Mouse (Mus musculus) erythroid progenitor cell, adult 5-6 weeks (primary cell): Measurements from ENCODE around the gene Atp1b2. TPM values are rescaled to one million over a fixed set of nuclear protein-coding genes. Genes with fewer than 3 reads are reported as not detected.

Experiments used
- ATAC-seq: replicated peaks from 2 replicates; pipeline ENCODE4 v1.8.0; 2016; ENCODE audit warnings: moderate number of reproducible peaks, mild to moderate bottlenecking, moderate TSS enrichment, inconsistent platforms; ENCODE audit not compliant: poor library complexity, low FRiP score, severe bottlenecking
- total RNA-seq, 2 experiments: library from RNA; stranded (forward) in 1 of 2; stranded (reverse) in 1 of 2; fragments of 150-400 nt in 1 of 2; fragments of 186-747, 209-891 nt in 1 of 2; gene quantifications; 2 replicates each; pipeline versions ENCODE4 v1.2.3 to v1.2.4; 2015 to 2017; ENCODE audit warnings: low replicate concordance in 2 of 2

Gene Atp1b2
- total RNA-seq, 2 experiments from 2014 or later: 4.5 to 36.5 TPM

- no peak for ATAC-seq
Observed at GRCm38 (mm10) chr11:69582230-69582805, 23.4 kb downstream of the Atp1b2 start.

DNA sequence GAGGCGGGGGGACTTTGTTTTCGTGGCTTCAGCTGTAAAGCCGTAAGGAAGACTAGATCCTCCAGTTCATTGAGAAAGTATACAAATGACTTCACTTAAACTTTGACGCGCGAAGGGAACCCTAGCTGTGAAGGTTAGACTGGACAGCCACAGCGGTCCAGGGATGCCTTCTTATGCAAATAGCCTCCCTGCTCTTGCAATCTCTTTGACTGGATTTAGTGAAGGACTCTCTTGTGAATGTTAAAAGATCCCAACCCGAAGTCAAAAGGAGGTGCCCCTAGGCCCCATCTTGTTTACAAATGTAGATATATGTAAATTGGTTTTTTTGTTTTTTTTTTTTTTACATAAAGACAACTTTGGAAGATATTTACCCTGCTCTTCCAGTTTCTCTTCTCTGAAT is 23.9 kb downstream of the Atp1b2 start:
- no peak for ATAC-seq

DNA sequence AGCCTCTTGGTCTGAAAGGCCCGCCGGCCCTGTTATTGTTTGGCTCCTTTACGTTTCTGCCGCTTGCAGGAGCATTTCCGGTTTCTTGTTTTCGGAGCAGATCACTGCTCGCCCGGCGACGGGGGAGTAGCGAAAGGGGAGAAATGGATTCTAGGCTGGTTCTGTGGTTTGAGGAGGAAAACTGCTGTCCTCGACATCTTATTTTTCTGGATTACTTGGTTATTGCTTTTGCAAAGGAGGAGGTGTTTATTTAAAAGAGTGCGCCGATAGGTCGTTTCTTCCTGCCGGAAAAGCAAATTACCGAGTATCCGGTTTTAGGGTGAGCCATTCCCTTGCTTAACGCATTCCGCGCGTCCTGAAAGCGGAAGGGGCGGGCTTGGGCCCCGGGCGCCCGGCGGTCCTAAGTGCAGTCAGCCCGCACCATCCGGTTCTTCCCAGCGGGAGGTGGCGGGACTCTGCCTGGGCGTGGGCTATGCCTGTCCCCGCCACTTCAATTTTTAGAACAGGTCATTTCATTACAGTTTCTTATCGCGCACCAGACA is 24.5 kb downstream of the Atp1b2 start:
- peak; percentile 67 for ATAC-seq

- ATAC-seq: no peak
Observed at GRCm38 (mm10) chr11:69580572-69581146, 25.1 kb downstream of the Atp1b2 start.

DNA sequence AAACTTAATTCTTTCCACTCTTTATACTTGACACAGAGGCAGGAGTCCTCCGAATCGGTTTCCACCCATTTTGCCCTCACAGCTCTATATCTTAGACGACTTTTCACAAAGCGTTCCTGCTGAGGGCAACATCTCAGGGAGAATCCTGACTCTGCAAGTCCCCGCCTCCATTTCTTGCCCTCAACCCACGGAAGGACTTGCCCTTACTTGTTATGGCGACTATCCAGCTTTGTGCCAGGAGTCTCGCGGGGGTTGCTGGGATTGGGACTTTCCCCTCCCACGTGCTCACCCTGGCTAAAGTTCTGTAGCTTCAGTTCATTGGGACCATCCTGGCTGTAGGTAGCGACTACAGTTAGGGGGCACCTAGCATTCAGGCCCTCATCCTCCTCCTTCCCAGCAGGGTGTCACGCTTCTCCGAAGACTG is 25.6 kb downstream of the Atp1b2 start, which contains the start of the genes Wrap53 and Trp53:
Gene Wrap53, minus strand, starts transcription at position 165 of the 424 bp plus-strand sequence.
Gene Trp53, plus strand, starts transcription at position 269 of the 424 bp plus-strand sequence.
- ATAC-seq: peak; percentile 58

DNA sequence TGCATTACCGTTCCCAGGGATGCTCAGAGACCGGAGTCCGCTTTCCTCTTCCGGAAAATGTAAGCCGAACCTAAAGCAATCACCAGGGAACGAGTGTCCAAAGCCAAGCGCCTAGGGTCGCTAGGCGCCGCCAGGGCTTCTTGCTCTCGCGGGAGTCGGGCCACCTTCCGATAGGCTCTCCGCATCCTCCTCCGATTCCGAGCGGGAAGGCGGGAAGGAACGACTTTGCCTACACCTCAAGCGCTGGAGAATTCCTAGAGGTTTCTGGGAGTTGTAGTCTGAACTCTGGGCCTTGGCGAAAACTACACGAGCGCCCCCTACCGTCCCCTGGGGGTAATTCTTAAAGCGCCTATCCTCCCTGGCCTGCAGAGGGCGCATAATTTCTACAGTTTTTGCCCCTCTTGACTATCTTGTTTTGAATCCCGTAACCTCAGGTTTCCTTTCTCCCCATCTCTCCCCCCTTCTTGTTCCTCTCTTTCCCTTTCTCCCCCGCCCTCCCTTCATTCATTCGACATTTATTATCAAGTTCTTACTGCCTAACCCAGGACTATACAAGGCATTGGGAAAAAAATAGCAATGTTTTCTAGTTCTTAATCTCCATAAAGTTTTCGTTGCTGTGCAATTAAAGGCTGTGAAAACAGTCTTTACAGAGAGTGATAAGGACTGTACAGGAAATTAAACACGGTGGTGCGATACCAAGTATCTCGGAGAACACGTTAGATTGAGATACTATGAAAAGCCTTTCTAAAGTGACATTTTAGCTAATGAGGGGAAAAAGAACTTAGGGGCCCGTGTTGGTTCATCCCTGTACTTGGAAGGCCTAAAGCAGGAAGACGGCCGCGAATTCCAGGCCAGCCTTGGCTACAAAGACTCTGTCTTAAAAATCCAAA is 26.4 kb downstream of the Atp1b2 start:
- peak; percentile 73 for ATAC-seq

DNA sequence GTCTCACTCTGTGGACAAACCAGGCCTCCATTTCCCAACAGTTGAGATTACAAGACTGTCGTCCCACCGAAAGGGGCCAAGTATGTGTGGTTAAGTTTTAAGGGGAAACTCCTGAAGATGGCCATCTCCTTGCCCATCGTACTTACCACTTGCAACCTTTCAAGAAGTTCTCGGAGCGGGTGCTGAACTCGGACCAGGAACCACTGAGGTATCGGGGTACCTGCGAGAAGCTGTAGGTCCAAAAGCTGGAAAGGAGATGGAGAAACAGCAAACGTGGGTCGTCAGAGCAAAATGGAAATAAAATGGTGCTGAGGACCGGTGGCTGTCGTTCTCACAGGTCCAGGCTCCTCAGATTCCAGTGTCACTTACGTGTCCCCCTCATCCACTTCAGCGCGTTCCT is 27.4 kb downstream of the Atp1b2 start:
- ATAC-seq: no peak

- ATAC-seq: no peak
Observed at GRCm38 (mm10) chr11:69576307-69576706, 29.4 kb downstream of the Atp1b2 start.

- ATAC-seq: no peak
Observed at GRCm38 (mm10) chr11:69575220-69575619, 30.5 kb downstream of the Atp1b2 start.

GRCm38 (mm10) chr11:69565131-69565530 is 40.6 kb downstream of the Atp1b2 start:
- ATAC-seq: no peak

GRCm38 (mm10) chr11:69564391-69564790 is 41.4 kb downstream of the Atp1b2 start:
- no peak for ATAC-seq

- no peak for ATAC-seq
Observed at GRCm38 (mm10) chr11:69563373-69563772, 42.4 kb downstream of the Atp1b2 start.

GRCm38 (mm10) chr11:69560896-69561854 is 44.6 kb downstream of the Atp1b2 start:
- no peak for ATAC-seq

DNA sequence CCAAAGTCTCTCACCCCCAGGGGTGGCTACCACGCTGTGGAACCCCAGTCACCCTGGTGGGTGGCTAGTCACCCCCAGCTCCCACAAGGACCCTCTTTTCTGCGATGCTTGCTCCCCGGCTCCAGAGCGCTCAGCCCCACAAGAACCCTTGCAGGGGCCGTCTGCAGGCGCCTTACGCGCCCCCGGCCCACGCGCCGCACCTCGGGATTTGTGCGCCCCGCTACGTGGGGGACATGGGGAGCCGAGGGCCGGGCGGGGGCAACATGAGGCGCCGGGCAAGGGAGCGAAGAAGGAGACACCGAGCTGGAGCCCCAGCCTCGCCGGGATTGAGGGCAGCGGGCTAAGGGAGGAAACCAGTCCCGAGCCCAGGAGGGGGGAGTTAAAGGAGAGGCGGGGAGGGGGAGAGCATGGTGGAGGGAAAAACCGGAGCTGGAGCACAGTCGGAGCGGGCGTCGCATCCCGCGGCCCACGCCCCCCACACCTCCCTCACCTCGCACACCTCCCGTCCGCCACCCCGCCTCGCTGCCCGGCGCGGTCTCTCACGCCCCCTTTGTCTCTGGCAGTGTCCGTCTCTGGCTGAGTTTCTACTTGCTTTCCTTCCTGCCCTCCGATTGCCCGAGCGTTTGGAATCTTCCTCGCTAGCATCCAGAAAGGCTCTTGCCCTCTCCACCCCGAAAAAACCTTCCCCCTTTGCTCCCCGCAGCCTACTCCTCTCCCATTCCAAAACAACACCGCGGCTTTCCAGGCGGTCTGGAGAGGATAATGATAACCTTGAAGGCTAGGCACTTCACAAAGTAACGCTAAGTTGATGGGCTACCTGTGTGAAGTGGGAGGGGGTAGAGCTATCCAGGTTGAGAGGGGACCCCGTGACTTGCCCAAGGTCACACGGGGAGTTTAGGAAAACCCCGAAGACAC is 45.6 kb downstream of the Atp1b2 start, which contains the start of gene Efnb3:
Gene Efnb3, minus strand, starts transcription at position 355 of the 915 bp plus-strand sequence.
- no peak for ATAC-seq

GRCm38 (mm10) chr11:69559183-69559582 is 46.6 kb downstream of the Atp1b2 start:
- no peak for ATAC-seq

DNA sequence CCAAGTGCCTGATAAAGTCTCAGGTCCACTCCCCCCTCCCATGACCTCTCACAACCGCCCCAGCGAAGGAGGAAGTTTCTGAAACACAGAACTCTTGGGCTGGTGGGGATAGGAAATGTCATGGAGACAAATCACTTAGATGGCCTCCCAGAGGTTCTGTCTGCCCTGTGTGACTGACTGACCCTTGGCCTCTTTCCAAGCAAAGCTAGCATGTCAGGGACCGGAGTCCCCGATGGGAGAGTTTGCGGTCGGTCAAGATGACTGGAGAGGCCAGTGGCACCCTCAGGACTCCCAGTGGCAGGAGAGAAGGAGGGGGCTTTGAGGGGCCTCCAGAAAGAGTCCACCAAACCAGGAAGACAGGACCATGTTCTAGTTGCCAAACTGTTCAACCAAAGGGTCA is 47.0 kb downstream of the Atp1b2 start:
- ATAC-seq: no peak

GRCm38 (mm10) chr11:69557381-69557958 is 48.3 kb downstream of the Atp1b2 start:
- ATAC-seq: no peak
